Mouse (Mus musculus) heart, postnatal 0 days (tissue): ENCODE data around the gene Vezt. TPM values are rescaled to one million over a fixed set of nuclear protein-coding genes. Genes with fewer than 3 reads are reported as not detected.

Experiments used
- ATAC-seq: fragments of 200-750 bp; cut with Nextera tagmentation; 2 replicates; pipeline ENCODE4 v1.8.0; 2017; ENCODE audit warnings: low read depth, moderate number of reproducible peaks, moderate library complexity; ENCODE audit not compliant: insufficient read depth
- DNase-seq: peaks from one replicate; pipeline ENCODE4 v3.0.0-alpha.2; 2016; ENCODE audit warnings: low spot score
- H3K27ac ChIP-seq: fragments of 300-500 bp; sonication (generic); 2 replicates; pipeline ENCODE4 v1.5.1; 2014; ENCODE audit warnings: low read depth, mild to moderate bottlenecking
- H3K27me3 ChIP-seq: fragments of 300-500 bp; sonication (generic); 2 replicates; pipeline ENCODE4 v1.6.1; 2014; ENCODE audit warnings: low read length, mixed read lengths; ENCODE audit not compliant: control insufficient read depth, insufficient read depth
- H3K36me3 ChIP-seq: fragments of 300-500 bp; sonication (generic); replicated peaks from 2 replicates; pipeline ENCODE4 v1.6.1; 2014; ENCODE audit warnings: low read length, mixed read lengths; ENCODE audit not compliant: control insufficient read depth, insufficient read depth
- H3K4me1 ChIP-seq: fragments of 300-500 bp; sonication (generic); 2 replicates; pipeline ENCODE4 v1.6.1; 2014; ENCODE audit warnings: antibody characterized with exemption; ENCODE audit not compliant: control insufficient read depth, insufficient read depth
- H3K4me2 ChIP-seq: fragments of 300-500 bp; sonication (generic); 2 replicates; pipeline ENCODE4 v1.6.1; 2014; ENCODE audit warnings: low read depth, mild to moderate bottlenecking, low read length, moderate library complexity
- H3K4me3 ChIP-seq: fragments of 300-500 bp; sonication (generic); 2 replicates; pipeline ENCODE4 v1.5.1; 2014; ENCODE audit warnings: low read depth, low read length
- H3K9ac ChIP-seq: fragments of 300-500 bp; sonication (generic); replicated peaks from 2 replicates; pipeline ENCODE4 v1.6.1; 2014; ENCODE audit warnings: low read depth, low read length, mixed read lengths
- H3K9me3 ChIP-seq: fragments of 300-500 bp; sonication (generic); replicated peaks from 2 replicates; pipeline ENCODE4 v1.6.1; 2016; ENCODE audit warnings: low read length; ENCODE audit not compliant: control insufficient read depth
- CTCF ChIP-seq: IDR thresholded peaks from 2 replicates; pipeline ENCODE4 v1.5.1; 2016; ENCODE audit warnings: antibody characterized with exemption, control low read depth, low read depth
- EP300 ChIP-seq: IDR thresholded peaks from 2 replicates; pipeline ENCODE4 v1.6.1; 2016; ENCODE audit warnings: antibody characterized with exemption, low read depth
- WGBS: fragments of 180-500 bp; shearing (Covaris S2); extraction: QIAGEN DNeasy Blood & Tissue Kit; methylation state at CpG from one replicate; pipeline ENCODE4 v1.1.7; 2014; 5-methylcytosine and 5-hydroxymethylcytosine counted together
- polyA plus RNA-seq: library from polyadenylated mRNA; unstranded; fragments of >200 nt; fragmentation: Nextera tagmentation; extraction: Ambion mirVana; gene quantifications from 2 replicates; pipeline ENCODE4 v1.2.1, GENCODE M21; 2015
- total RNA-seq: library from RNA; depleted of rRNA; stranded (reverse); fragments of >200 nt; gene quantifications from 2 replicates; pipeline ENCODE4 v1.2.3, GENCODE M21; 2014; ENCODE audit warnings: low replicate concordance

Vezt gene
- total and polyA plus RNA-seq, 2 experiments from 2014 or later = 23.8 to 25.8 TPM

- Histone ChIP-seq H3K4me1 (peaks cover 27% of the 10 kb centered on the region), H3K4me2 (no peak overlapping the region), H3K27ac (no peak overlapping the region), H3K36me3 (peaks cover 27% of the 10 kb centered on the region), H3K9me3 (no peaks in the 10 kb centered on the region), H3K4me3 (no peak overlapping the region), H3K27me3 (no peaks in the 10 kb centered on the region), H3K9ac (no peak overlapping the region)
- 96% methylated on average over 13 of the region's 13 CpGs for WGBS
- TF ChIP-seq CTCF = no peak
- TF ChIP-seq EP300 = no peak
- DNase-seq (no peak), ATAC-seq (no peak)
Observed at GRCm38 (mm10) chr10:94045301-94045700, 9.7 kb upstream of the Vezt start.

GRCm38 (mm10) chr10:94043908-94044307 is 8.3 kb upstream of the Vezt start:
- TF ChIP-seq CTCF (no peak), EP300 (no peak)
- Histone ChIP-seq H3K4me3 (no peak overlapping the region), H3K9ac (no peak overlapping the region), H3K4me1 (peaks cover 14% of the 10 kb centered on the region), H3K9me3 (no peaks in the 10 kb centered on the region), H3K27ac (no peak overlapping the region), H3K27me3 (no peaks in the 10 kb centered on the region), H3K36me3 (peaks cover 27% of the 10 kb centered on the region), H3K4me2 (no peak overlapping the region)
- 77% methylated on average over 10 of the region's 10 CpGs for WGBS
- ATAC-seq (no peak), DNase-seq (no peak)

GRCm38 (mm10) chr10:94038366-94039260 is 3.0 kb upstream of the Vezt start:
- DNase-seq = no peak
- Histone ChIP-seq H3K4me2 (no peak overlapping the region), H3K36me3 (no peaks in the 10 kb centered on the region), H3K4me1 (peaks cover 8% of the 10 kb centered on the region), H3K27me3 (no peaks in the 10 kb centered on the region), H3K9me3 (no peaks in the 10 kb centered on the region), H3K27ac (no peak overlapping the region), H3K9ac (no peak overlapping the region), H3K4me3 (no peak overlapping the region)
- WGBS = 79% methylated on average over 7 of the region's 7 CpGs
- ATAC-seq = no peak
- TF ChIP-seq CTCF (no peak), EP300 (no peak)

- TF ChIP-seq CTCF = no peak
- no peak for TF ChIP-seq EP300
- ATAC-seq (no peak), DNase-seq (no peak)
- 75% methylated on average over 4 of the region's 4 CpGs for WGBS
- Histone ChIP-seq H3K27ac (no peak overlapping the region), H3K4me3 (no peak overlapping the region), H3K4me1 (peaks cover 11% of the 10 kb centered on the region), H3K36me3 (no peaks in the 10 kb centered on the region), H3K9ac (no peak overlapping the region), H3K4me2 (peak overlapping the region; percentile 62), H3K9me3 (no peaks in the 10 kb centered on the region), H3K27me3 (no peaks in the 10 kb centered on the region)
Observed at GRCm38 (mm10) chr10:94037596-94037995, 2.0 kb upstream of the Vezt start.

- WGBS = 55% methylated on average over 9 of the region's 9 CpGs
- H3K27ac ChIP-seq = no peak overlapping the region
- H3K4me1 ChIP-seq = peaks cover 11% of the 10 kb centered on the region
- H3K4me3 ChIP-seq = peak overlapping the region; percentile 82
- TF ChIP-seq EP300 (no peak), CTCF (no peak)
- no peaks in the 10 kb centered on the region for H3K9me3 ChIP-seq
- no peak overlapping the region for H3K9ac ChIP-seq
- no peak for ATAC-seq
- no peaks in the 10 kb centered on the region for H3K27me3 ChIP-seq
- no peaks in the 10 kb centered on the region for H3K36me3 ChIP-seq
- no peak for DNase-seq
- peak overlapping the region; percentile 62 for H3K4me2 ChIP-seq
Observed at GRCm38 (mm10) chr10:94037196-94037595, 1.6 kb upstream of the Vezt start.
